Mouse (Mus musculus) myocyte (in vitro differentiated cells): ENCODE measurements at regions not wholly inside any gene's neighbourhood (a gene's known extent, or its start where the extent isn't known, plus 50 kb on each side); places are given as distances from the start of the nearest gene placed in this dataset.

Experiments used
- H3K27me3 ChIP-seq: one replicate; pipeline ENCODE4 v1.6.1; 2011; ENCODE audit not compliant: control insufficient read depth, insufficient read depth, insufficient read length
- H3K36me3 ChIP-seq: one replicate; pipeline ENCODE4 v1.6.1; 2011; ENCODE audit not compliant: control insufficient read depth, insufficient read depth
- H3K4me2 ChIP-seq: one replicate; pipeline ENCODE4 v1.6.1; 2011; ENCODE audit warnings: low read depth, control low read depth
- H3K4me3 ChIP-seq: one replicate; pipeline ENCODE4 v1.5.1; 2011; ENCODE audit warnings: mild to moderate bottlenecking, control low read depth, moderate library complexity
- H3K79me2 ChIP-seq: one replicate; pipeline ENCODE4 v1.6.1; 2011; ENCODE audit not compliant: control insufficient read depth, insufficient read depth
- H3ac ChIP-seq: one replicate; pipeline ENCODE4 v1.6.1; 2011; ENCODE audit not compliant: control insufficient read depth, insufficient read length
- CEBPB ChIP-seq: IDR thresholded peaks from 2 replicates; pipeline ENCODE4 v1.6.1; 2011; ENCODE audit warnings: mild to moderate bottlenecking, moderate library complexity; ENCODE audit not compliant: poor library complexity, insufficient read depth, severe bottlenecking
- E2F4 ChIP-seq: IDR thresholded peaks from one replicate; pipeline ENCODE4 v1.6.1; 2011; ENCODE audit warnings: mild to moderate bottlenecking, control low read depth, moderate library complexity; ENCODE audit not compliant: insufficient read depth
- MAX ChIP-seq: IDR thresholded peaks from one replicate; pipeline ENCODE4 v1.6.1; 2011; ENCODE audit warnings: low read depth, mild to moderate bottlenecking, control low read depth
- MYOD1 ChIP-seq, 3 experiments: IDR thresholded peaks; one replicate each; pipeline ENCODE4 v1.6.1; 2011; ENCODE audit warnings: control low read depth in 2 of 3, low read depth in 2 of 3, mild to moderate bottlenecking in 2 of 3, moderate library complexity in 1 of 3; ENCODE audit not compliant: insufficient read length in 2 of 3, control insufficient read depth in 1 of 3
- MYOG ChIP-seq, 3 experiments: IDR thresholded peaks; one replicate each; pipeline ENCODE4 v1.6.1; 2011; ENCODE audit warnings: control low read depth in 2 of 3, low read depth in 2 of 3, mild to moderate bottlenecking in 2 of 3; ENCODE audit not compliant: insufficient read length in 2 of 3, control insufficient read depth in 1 of 3, insufficient read depth in 1 of 3
- POLR2A ChIP-seq: IDR thresholded peaks from one replicate; pipeline ENCODE4 v1.6.1; 2011; ENCODE audit warnings: low read depth, mild to moderate bottlenecking, control low read depth, moderate library complexity; ENCODE audit not compliant: insufficient read length
- POLR2AphosphoS2 ChIP-seq: IDR thresholded peaks from one replicate; pipeline ENCODE4 v1.6.1; 2011; ENCODE audit warnings: low read depth, control low read depth; ENCODE audit not compliant: insufficient read length
- REST ChIP-seq: IDR thresholded peaks from one replicate; pipeline ENCODE4 v1.6.1; 2011; ENCODE audit warnings: mild to moderate bottlenecking, control low read depth, moderate library complexity; ENCODE audit not compliant: insufficient read depth, insufficient read length
- SRF ChIP-seq: IDR thresholded peaks from one replicate; pipeline ENCODE4 v1.6.1; 2011; ENCODE audit warnings: low read depth; ENCODE audit not compliant: control insufficient read depth, insufficient read length
- TCF12 ChIP-seq: IDR thresholded peaks from one replicate; pipeline ENCODE4 v1.6.1; 2011; ENCODE audit warnings: mild to moderate bottlenecking, control low read depth; ENCODE audit not compliant: poor library complexity, insufficient read depth, severe bottlenecking
- TCF3 ChIP-seq: IDR thresholded peaks from one replicate; pipeline ENCODE4 v1.6.1; 2011; ENCODE audit warnings: low read depth, control low read depth; ENCODE audit not compliant: insufficient read length
- USF1 ChIP-seq: IDR thresholded peaks from one replicate; pipeline ENCODE4 v1.6.1; 2011; ENCODE audit warnings: low read depth, mild to moderate bottlenecking, control low read depth, moderate library complexity

GRCm38 (mm10) chr8:89371773-89372132, 327.8 kb upstream of the Sall1 start:
- Histone ChIP-seq H3K79me2 (no peaks in the 10 kb centered on the region), H3K4me2 (no peak overlapping the region), H3ac (no peak overlapping the region), H3K4me3 (no peak overlapping the region), H3K27me3 (no peaks in the 10 kb centered on the region), H3K36me3 (no peaks in the 10 kb centered on the region)
- no peak for TF ChIP-seq REST

DNA sequence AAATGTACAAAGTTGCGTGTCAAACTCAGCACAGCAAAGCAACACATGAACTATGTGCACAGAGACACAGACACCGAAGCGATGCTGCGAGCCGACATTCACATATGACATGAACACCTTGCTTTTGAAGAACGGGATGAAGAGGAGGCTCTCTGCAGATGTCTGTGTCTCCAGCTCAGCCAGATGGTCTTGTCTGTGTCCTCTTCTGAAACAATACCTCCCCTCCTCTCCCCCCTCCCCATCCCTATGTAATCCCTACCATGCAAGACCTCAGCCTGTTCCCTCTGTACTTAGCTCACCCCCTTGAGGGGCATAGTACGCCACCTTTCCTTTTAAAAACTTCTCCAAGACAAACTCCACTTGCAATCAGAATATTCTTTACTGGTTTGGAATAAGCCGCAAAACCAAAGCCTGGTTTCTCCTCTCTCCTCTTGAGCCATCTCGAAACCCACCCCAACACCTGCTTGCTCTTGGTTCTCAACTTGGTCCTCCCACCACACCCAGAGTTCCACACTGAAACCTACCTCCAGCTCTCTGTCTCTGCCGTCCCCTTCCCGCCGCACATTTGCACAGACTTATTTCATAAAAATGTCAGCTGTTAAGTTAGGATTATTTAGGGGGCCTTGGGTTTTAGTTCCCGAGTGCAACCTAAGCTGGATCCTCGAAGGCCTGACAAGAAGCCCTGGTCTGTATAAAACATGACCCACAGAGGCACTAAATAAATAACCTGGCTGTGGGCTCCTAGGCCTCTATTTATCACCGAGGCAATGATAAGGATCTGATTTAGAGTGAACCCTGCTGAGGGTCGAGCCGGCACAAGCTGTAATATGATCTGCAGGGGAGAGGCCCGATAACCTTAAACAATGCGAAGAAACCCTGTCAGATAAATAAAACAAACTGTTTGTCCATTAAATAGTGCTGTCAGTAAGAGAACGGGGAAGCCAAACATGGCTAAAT, 327.1 kb upstream of the Sall1 start:
- no peak overlapping the region for H3K4me2 ChIP-seq
- TF ChIP-seq CEBPB, result no peak
- TF ChIP-seq USF1, result no peak
- no peak for TF ChIP-seq MYOG (IDR thresholded peaks at IDR 0.05; ENCODE audit: control insufficient read depth in 1 of 3, insufficient read depth in 1 of 3, insufficient read length in 2 of 3, low read depth in 2 of 3)
- TF ChIP-seq E2F4, result no peak
- TF ChIP-seq TCF12, result no peak
- no peak for TF ChIP-seq MAX
- TF ChIP-seq REST, result no peak
- TF ChIP-seq TCF3, result no peak
- TF ChIP-seq POLR2AphosphoS2, result no peak

DNA sequence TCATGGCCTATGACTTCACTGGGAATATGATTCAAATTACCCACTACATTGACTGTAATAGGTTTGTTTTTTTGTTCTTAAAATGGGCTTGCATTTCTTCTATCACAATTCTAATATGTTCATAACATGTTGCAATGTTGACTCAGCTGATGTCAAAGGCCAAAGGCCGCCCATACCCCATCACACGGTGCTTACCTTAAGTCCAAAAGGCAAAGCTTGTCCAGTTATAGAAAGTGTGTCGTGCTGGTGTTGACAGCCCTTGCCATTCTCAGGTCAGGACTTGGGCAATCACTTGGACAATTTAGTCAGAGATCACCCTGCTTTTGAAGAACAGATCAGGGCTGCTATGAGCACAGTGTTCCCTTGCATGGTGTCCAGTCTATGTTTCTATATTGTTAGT, 321.5 kb upstream of the Sall1 start:
- Histone ChIP-seq H3K4me2 (no peak overlapping the region), H3K36me3 (no peaks in the 10 kb centered on the region), H3K4me3 (no peak overlapping the region), H3K79me2 (no peaks in the 10 kb centered on the region), H3K27me3 (no peaks in the 10 kb centered on the region), H3ac (no peak overlapping the region)
- TF ChIP-seq POLR2A, result no peak
- no peak for TF ChIP-seq USF1
- no peak for TF ChIP-seq TCF3
- no peak for TF ChIP-seq REST
- TF ChIP-seq MYOG (IDR thresholded peaks at IDR 0.05; ENCODE audit: control insufficient read depth in 1 of 3, insufficient read depth in 1 of 3, insufficient read length in 2 of 3, low read depth in 2 of 3), result no peak
- no peak for TF ChIP-seq CEBPB
- TF ChIP-seq MAX, result no peak
- TF ChIP-seq TCF12, result no peak
- no peak for TF ChIP-seq MYOD1 (IDR thresholded peaks at IDR 0.05; ENCODE audit: control insufficient read depth in 1 of 3, insufficient read length in 2 of 3, low read depth in 2 of 3)

More for the DNA sequence above, 327.1 kb upstream of the Sall1 start:
- Histone ChIP-seq H3ac (no peak overlapping the region), H3K4me3 (no peak overlapping the region), H3K27me3 (no peaks in the 10 kb centered on the region), H3K36me3 (no peaks in the 10 kb centered on the region), H3K79me2 (no peaks in the 10 kb centered on the region)

GRCm38 (mm10) chr8:89358411-89358810, 314.4 kb upstream of the Sall1 start:
- H3ac ChIP-seq, result no peak overlapping the region
- no peak overlapping the region for H3K4me2 ChIP-seq
- no peaks in the 10 kb centered on the region for H3K79me2 ChIP-seq
- no peak overlapping the region for H3K4me3 ChIP-seq
- no peaks in the 10 kb centered on the region for H3K27me3 ChIP-seq
- H3K36me3 ChIP-seq, result no peaks in the 10 kb centered on the region
- TF ChIP-seq POLR2AphosphoS2 (no peak), SRF (no peak), CEBPB (no peak), TCF3 (no peak), REST (no peak)

DNA sequence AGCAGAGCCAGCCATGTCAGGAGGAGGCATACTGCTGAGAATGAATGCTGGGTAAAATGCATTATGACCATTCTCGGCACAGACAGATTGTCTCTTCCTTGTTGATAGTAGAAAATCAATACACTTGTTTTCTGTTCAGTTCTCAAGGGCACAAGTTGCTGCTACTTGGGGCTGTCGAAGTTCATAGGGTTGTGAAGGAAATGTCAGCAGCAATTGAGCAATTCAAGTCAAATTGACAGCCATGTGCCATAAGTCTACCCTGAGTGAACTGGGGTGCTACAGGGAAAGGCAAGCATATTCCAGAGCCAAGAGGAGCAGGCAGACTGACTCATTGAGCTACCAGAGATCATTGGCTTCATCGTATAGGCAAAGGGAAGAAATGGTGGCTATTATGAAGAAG, 301.6 kb upstream of the Sall1 start:
- H3K4me2 ChIP-seq, result no peak overlapping the region
- no peak overlapping the region for H3ac ChIP-seq
- H3K27me3 ChIP-seq, result no peaks in the 10 kb centered on the region
- H3K36me3 ChIP-seq, result no peaks in the 10 kb centered on the region
- TF ChIP-seq POLR2A, result no peak
- no peak for TF ChIP-seq POLR2AphosphoS2
- no peak for TF ChIP-seq MYOG (IDR thresholded peaks at IDR 0.05; ENCODE audit: control insufficient read depth in 1 of 3, insufficient read depth in 1 of 3, insufficient read length in 2 of 3, low read depth in 2 of 3)
- TF ChIP-seq E2F4, result no peak
- no peak for TF ChIP-seq TCF12
- H3K79me2 ChIP-seq, result no peaks in the 10 kb centered on the region
- no peak overlapping the region for H3K4me3 ChIP-seq
